Comparison of ENCODE assay signal across 10 mouse cellular contexts in the genomic region with DNA sequence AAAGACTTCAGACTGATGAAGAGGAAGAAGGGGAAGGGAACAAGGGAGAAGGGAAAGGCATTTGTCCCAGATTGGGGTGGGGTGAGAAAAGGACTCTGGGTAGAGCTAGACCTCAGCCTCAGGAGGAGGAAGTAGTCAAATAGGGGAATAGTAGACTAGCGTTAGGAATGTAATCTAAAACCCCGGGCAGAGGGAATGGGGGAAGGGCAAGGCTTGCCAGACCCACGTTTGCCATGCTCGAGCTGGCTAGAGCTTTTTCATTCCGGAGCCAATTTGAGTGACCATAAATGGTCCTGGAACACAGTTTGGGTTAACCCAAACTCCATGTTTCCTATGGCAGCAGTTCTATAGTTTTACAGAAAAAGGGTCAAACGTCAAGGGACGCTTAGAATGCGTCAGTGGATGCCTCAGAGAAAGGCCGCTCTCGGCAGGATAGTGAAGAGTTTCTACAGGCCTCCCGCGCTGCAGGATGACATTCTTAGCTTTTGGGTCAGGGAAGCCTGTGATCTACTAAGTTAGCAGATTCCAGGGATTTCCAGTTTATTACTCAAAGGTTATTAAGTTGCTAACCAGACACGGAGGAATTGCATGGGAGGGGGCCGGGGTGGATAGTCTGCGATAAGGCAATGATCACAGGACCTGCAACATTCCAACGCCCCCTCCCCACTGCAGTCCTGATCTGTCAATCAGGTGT. TPM values are rescaled to one million over a fixed set of nuclear protein-coding genes. Genes with fewer than 3 reads are reported as not detected.
DNase-seq lines count a peak whose midpoint lies in the region; ATAC-seq lines count a peak whose summit lies in the region.
"Had no signal": no experiment of that assay in that cellular context is flagged by ENCODE, and none has a peak within 500 bp of the region (broad histone marks: within the 10 kb centered on the region; RNA-seq: fewer than 3 reads in every experiment).

No protein-coding gene starts in this region.

- no peaks in the 10 kb centered on the region for H3K36me3 ChIP-seq in forebrain, embryonic 10.5 days (replicated peaks)
- H3K36me3 ChIP-seq in forebrain, embryonic 14.5 days (ENCODE audit: control insufficient read depth, insufficient read depth, low read length): no peaks in the 10 kb centered on the region

- WGBS in forebrain, embryonic 10.5 days: 10% methylated on average over 16 of the region's 16 CpGs
- WGBS in forebrain, embryonic 14.5 days: 18% methylated on average over 16 of the region's 16 CpGs

- peak; percentile 48 for DNase-seq in forebrain, embryonic 10.5 days (ENCODE audit: extremely low spot score, low spot score)
- no peak for DNase-seq in forebrain, embryonic 14.5 days (ENCODE audit: low spot score)
- peak; percentile 51 for DNase-seq in kidney, postnatal 10 days
- no peak for DNase-seq in kidney, postnatal 36 days
- peak; percentile 76 for DNase-seq in embryo, embryonic 11 days
- DNase-seq in frontal cortex, postnatal 36 days (ENCODE audit: low spot score in 2 of 2): no peak
- DNase-seq: cerebellum, postnatal 10 days; gastrocnemius, adult 2 months had no signal

- H3K9ac ChIP-seq in forebrain, embryonic 14.5 days (ENCODE audit: low read length): no peak overlapping the region

- peaks cover 29% of the 10 kb centered on the region for H3K4me1 ChIP-seq in forebrain, embryonic 10.5 days
- peaks cover 6% of the 10 kb centered on the region; the same call in 1 of the 2 replicates for H3K4me1 ChIP-seq in forebrain, embryonic 14.5 days (ENCODE audit: control insufficient read depth, insufficient read depth, low read length)

- no peaks in the 10 kb centered on the region for H3K9me3 ChIP-seq in forebrain, embryonic 10.5 days
- H3K9me3 ChIP-seq in forebrain, embryonic 14.5 days (replicated peaks; ENCODE audit: control insufficient read depth, low read length): no peaks in the 10 kb centered on the region

- H3K4me2 ChIP-seq in forebrain, embryonic 14.5 days (ENCODE audit: low read length): no peak overlapping the region

- no peak for ATAC-seq in forebrain, embryonic 14.5 days
- peak; percentile 9; the same call in 1 of the 2 replicates for ATAC-seq in megakaryocyte, adult 5-6 weeks (ENCODE audit: poor library complexity, severe bottlenecking)
- ATAC-seq in frontal cortex, adult (ENCODE audit: low TSS enrichment): no peak

- no peaks in the 10 kb centered on the region for H3K27me3 ChIP-seq in forebrain, embryonic 10.5 days (ENCODE audit: poor library complexity, severe bottlenecking)
- H3K27me3 ChIP-seq in forebrain, embryonic 14.5 days (replicated peaks; ENCODE audit: control insufficient read depth, insufficient read depth, low read length): no peaks in the 10 kb centered on the region

- peak overlapping the region; percentile 23; the same call in 1 of the 2 replicates for H3K4me3 ChIP-seq in forebrain, embryonic 10.5 days
- H3K4me3 ChIP-seq in forebrain, embryonic 14.5 days (ENCODE audit: low read depth, low read length): no peak overlapping the region
- H3K4me3 ChIP-seq: gastrocnemius, adult 2 months had no signal

- peak overlapping the region; percentile 81 for H3K27ac ChIP-seq in forebrain, embryonic 10.5 days
- H3K27ac ChIP-seq in forebrain, embryonic 14.5 days (ENCODE audit: low read depth, low read length): no peak overlapping the region
- H3K27ac ChIP-seq: gastrocnemius, adult 2 months had no signal

RNA-seq across cellular contexts. Expression of a gene that starts 3.9 kb away (rescaled TPM):
- polyA plus RNA-seq in forebrain, embryonic 10.5 days (2016; fragmentation: Nextera tagmentation; extraction: Ambion mirVana): 76.9 and 78.7 TPM in 2 replicates
- polyA plus RNA-seq in forebrain, embryonic 14.5 days (2014; fragmentation: Nextera tagmentation; extraction: Ambion mirVana): 16.5 and 25.6 TPM in 2 replicates
- total RNA-seq in megakaryocyte, adult 5-6 weeks (2015): 189 and 201 TPM in 2 replicates
- total RNA-seq in megakaryocyte, adult 5-6 weeks (2017): 259 and 283 TPM in 2 replicates

RNA-seq across cellular contexts. Expression of a gene that starts 54.7 kb away (rescaled TPM):
- 29.1 and 29.9 TPM in 2 replicates for polyA plus RNA-seq in forebrain, embryonic 10.5 days (2016; fragmentation: Nextera tagmentation; extraction: Ambion mirVana)
- 23.9 and 26.1 TPM in 2 replicates for polyA plus RNA-seq in forebrain, embryonic 14.5 days (2014; fragmentation: Nextera tagmentation; extraction: Ambion mirVana)
- total RNA-seq in megakaryocyte, adult 5-6 weeks (2015): 79.5 and 98.1 TPM in 2 replicates
- total RNA-seq in megakaryocyte, adult 5-6 weeks (2017): 120 and 124 TPM in 2 replicates

RNA-seq across cellular contexts. Expression of a gene that starts 58.4 kb away (rescaled TPM):
- 22.8 and 23.0 TPM in 2 replicates for polyA plus RNA-seq in forebrain, embryonic 10.5 days (2016; fragmentation: Nextera tagmentation; extraction: Ambion mirVana)
- polyA plus RNA-seq in forebrain, embryonic 14.5 days (2014; fragmentation: Nextera tagmentation; extraction: Ambion mirVana): 8.7 and 9.5 TPM in 2 replicates
- 1.0 and 1.5 TPM in 2 replicates for total RNA-seq in megakaryocyte, adult 5-6 weeks (2015)
- 0.37 and 1.1 TPM in 2 replicates for total RNA-seq in megakaryocyte, adult 5-6 weeks (2017)

Comparison
In these comparisons a context has a peak if more than half of its experiments do, and no peak if none do; other contexts are left out.
1. DNase-seq: peak in forebrain, embryonic 10.5 days (single experiment), kidney, postnatal 10 days (single experiment) and embryo, embryonic 11 days (single experiment); none in forebrain, embryonic 14.5 days (single experiment), kidney, postnatal 36 days (0 of 2) and frontal cortex, postnatal 36 days (0 of 2).